Mouse (Mus musculus): Measurements from ENCODE around the gene Mybpc1.
A peak's percentile ranks its signal among the peaks of the same experiment; 100 is the strongest.

Gene Mybpc1

GRCm38 (mm10) chr10:88494959-88495587, 109.9 kb downstream of the Mybpc1 start:
- no peak for DNase-seq (ENCODE audit: low read depth, low spot score)

- DNase-seq (ENCODE audit: low read depth, low spot score): no peak
These were observed 112.3 kb downstream of the Mybpc1 start for GRCm38 (mm10) chr10:88492658-88493057.

DNA sequence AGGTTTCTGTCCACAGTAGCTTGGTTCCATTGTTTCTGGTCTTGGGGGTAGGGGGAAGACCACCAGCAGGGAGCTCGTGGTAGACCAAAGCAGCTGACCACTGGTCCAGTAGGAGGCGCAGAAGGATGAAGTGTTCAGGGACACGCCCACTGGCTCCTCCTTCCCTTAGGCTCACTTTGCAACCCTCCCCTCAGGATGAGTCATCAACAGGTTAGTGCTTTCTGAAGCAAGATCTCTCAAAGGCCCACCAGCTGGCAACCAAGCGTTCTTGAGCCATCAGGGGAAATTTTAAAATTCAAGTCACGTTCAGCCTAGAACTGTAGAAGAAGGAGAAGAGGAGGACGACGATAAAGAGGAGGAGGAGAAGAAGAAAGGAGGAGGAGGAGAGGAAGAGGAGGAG, 113.3 kb downstream of the Mybpc1 start:
- peak; percentile 72 for DNase-seq (ENCODE audit: low read depth, low spot score)

DNA sequence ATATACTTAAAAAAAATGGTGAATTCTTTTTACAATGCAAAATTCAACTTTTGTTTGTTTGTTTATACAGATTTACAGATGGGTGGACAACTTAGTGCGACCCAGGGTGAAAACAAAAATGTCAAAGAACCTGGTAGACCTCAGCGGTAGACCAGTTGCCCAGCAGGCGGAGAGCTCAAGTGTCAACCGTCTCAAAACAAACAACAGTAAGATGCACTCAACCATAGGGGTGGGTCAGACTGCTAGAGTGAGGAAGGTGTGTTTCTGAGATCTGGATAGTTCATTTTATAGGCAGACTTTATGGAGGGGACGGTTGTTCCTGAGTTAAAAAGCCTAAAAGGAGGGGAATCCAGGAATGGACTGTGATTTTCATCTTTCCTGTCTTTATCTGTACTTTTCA, 116.3 kb downstream of the Mybpc1 start:
- no peak for DNase-seq (ENCODE audit: low read depth, low spot score)

DNA sequence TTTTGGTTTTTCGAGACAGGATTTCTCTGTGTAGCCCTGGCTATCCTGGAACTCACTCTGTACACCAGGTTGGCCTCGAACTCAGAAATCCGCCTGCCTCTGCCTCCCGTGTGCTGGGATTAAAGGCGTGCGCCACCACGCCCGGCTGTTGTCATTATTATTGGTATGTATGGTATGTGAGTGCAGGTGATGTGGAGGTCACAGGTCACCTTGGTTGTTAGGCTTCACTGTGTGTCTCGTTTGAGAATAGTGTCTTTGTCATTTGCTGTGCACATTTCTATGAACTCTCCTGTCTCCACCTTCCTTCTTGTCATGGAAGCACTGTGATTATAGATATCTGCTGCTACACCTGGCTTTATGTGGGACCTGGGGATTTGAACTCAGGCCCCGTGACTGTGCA, 122.1 kb downstream of the Mybpc1 start:
- peak; percentile 86 for DNase-seq (ENCODE audit: low read depth, low spot score)

Data from ZHBTc4 (cell line).